Mouse (Mus musculus): Measurements from ENCODE around the gene Orc2.
A peak's percentile ranks its signal among the peaks of the same experiment; 100 is the strongest.

Gene Orc2

GRCm38 (mm10) chr1:58423371-58424248 is 81.3 kb downstream of the Orc2 start, which contains the start of gene Clk1:
Gene Clk1 (minus strand): TSS chr1:58424066.
- DNase-seq = peak; percentile 97

GRCm38 (mm10) chr1:58422879-58423278 is 82.0 kb downstream of the Orc2 start:
- peak; percentile 27 for DNase-seq

- no peak for DNase-seq
These were observed 83.9 kb downstream of the Orc2 start for GRCm38 (mm10) chr1:58420961-58421360.

- DNase-seq = no peak
These were observed 84.9 kb downstream of the Orc2 start for GRCm38 (mm10) chr1:58420032-58420431.

- DNase-seq = no peak
These were observed 88.9 kb downstream of the Orc2 start for GRCm38 (mm10) chr1:58416048-58416447.

GRCm38 (mm10) chr1:58415442-58415841 is 89.5 kb downstream of the Orc2 start:
- DNase-seq = no peak
